Mouse (Mus musculus) olfactory bulb, adult 2 months (tissue): ENCODE data around the gene Usp5. TPM values are rescaled to one million over a fixed set of nuclear protein-coding genes. Genes with fewer than 3 reads are reported as not detected.

ENCODE experiments used
- H3K27ac ChIP-seq: fragments of 200-500 bp; 2 replicates; pipeline ENCODE4 v1.5.1; 2012; ENCODE audit warnings: low read depth, low read length; ENCODE audit not compliant: insufficient read depth
- H3K4me1 ChIP-seq: fragments of 200-500 bp; 2 replicates; pipeline ENCODE4 v1.6.1; 2012; ENCODE audit warnings: low read length; ENCODE audit not compliant: control insufficient read depth, insufficient read depth
- H3K4me3 ChIP-seq: fragments of 200-500 bp; 2 replicates; pipeline ENCODE4 v1.5.1; 2012; ENCODE audit warnings: mild to moderate bottlenecking, low read depth, low read length, moderate library complexity; ENCODE audit not compliant: insufficient read depth
- CTCF ChIP-seq: fragments of 200-500 bp; IDR thresholded peaks from 2 replicates; pipeline ENCODE4 v1.5.1; 2012; ENCODE audit warnings: low read depth, mild to moderate bottlenecking, low read length, moderate library complexity; ENCODE audit not compliant: insufficient read depth
- POLR2A ChIP-seq: fragments of 200-500 bp; IDR thresholded peaks from 2 replicates; pipeline ENCODE4 v1.6.1; 2012; ENCODE audit warnings: mild to moderate bottlenecking, low read depth, low read length, moderate library complexity; ENCODE audit not compliant: insufficient read depth
- WGBS: fragments of 180-500 bp; shearing (Covaris S2); methylation state at CpG from one replicate; pipeline ENCODE4 v1.1.7; 2018; 5-methylcytosine and 5-hydroxymethylcytosine counted together
- polyA plus RNA-seq: library from polyadenylated mRNA; stranded (reverse); fragments of >200 nt; gene quantifications from 2 replicates; pipeline ENCODE4 v1.2.4, GENCODE M21; 2012; ENCODE audit warnings: low replicate concordance; ENCODE audit not compliant: missing spikeins, insufficient read depth, insufficient read length

Gene Usp5
- polyA plus RNA-seq, result 225 TPM in 1 of 2 replicates, not detected in the other

GRCm38 (mm10) chr6:124828868-124829798 is at the start of gene Usp5, which contains the start of gene Cdca3:
TSS of gene Usp5 (minus strand) at chr6:124829484.
TSS of gene Cdca3 (plus strand) at chr6:124829547.
- peaks cover 11% of the 10 kb centered on the region for H3K4me1 ChIP-seq
- peak; percentile 65; the same call in 1 of the 2 replicates for TF ChIP-seq POLR2A
- TF ChIP-seq CTCF, result no peak
- under 1% methylated on average over 55 of the region's 55 CpGs for WGBS
- H3K27ac ChIP-seq, result peak within 1 kb of the TSS; percentile 82
- H3K4me3 ChIP-seq, result peak within 1 kb of the TSS; percentile 68

- Histone ChIP-seq H3K4me3 (no peak overlapping the region), H3K27ac (no peak overlapping the region), H3K4me1 (no peaks in the 10 kb centered on the region)
- TF ChIP-seq CTCF, result no peak
- TF ChIP-seq POLR2A, result no peak
- 50% methylated on average over 3 of the region's 3 CpGs for WGBS
These were observed 45.1 kb upstream of the Usp5 start for GRCm38 (mm10) chr6:124874348-124874747.

GRCm38 (mm10) chr6:124866560-124866959 is 37.3 kb upstream of the Usp5 start:
- peaks cover 22% of the 10 kb centered on the region for H3K4me1 ChIP-seq
- no peak overlapping the region for H3K4me3 ChIP-seq
- TF ChIP-seq POLR2A (no peak), CTCF (no peak)
- no peak overlapping the region for H3K27ac ChIP-seq
- WGBS, result 71% methylated on average over 7 of the region's 7 CpGs

- H3K4me1 ChIP-seq, result peaks cover 29% of the 10 kb centered on the region
- WGBS, result 72% methylated on average over 18 of the region's 18 CpGs
- peak overlapping the region; percentile 85; the same call in 1 of the 2 replicates for H3K27ac ChIP-seq
- no peak overlapping the region for H3K4me3 ChIP-seq
- TF ChIP-seq POLR2A, result no peak
- no peak for TF ChIP-seq CTCF
These were observed 36.6 kb upstream of the Usp5 start for GRCm38 (mm10) chr6:124865766-124866362.

GRCm38 (mm10) chr6:124863658-124864298 is 34.5 kb upstream of the Usp5 start, which contains the start of gene Gpr162:
TSS of gene Gpr162 (minus strand) at chr6:124863983.
- TF ChIP-seq POLR2A, result peak; percentile 33; the same call in 1 of the 2 replicates
- TF ChIP-seq CTCF, result no peak
- peak within 1 kb of the TSS; percentile 99 for H3K27ac ChIP-seq
- peaks cover 46% of the 10 kb centered on the region for H3K4me1 ChIP-seq
- under 1% methylated on average over 43 of the region's 43 CpGs for whole genome bisulfite sequencing
- peak within 1 kb of the TSS; percentile 73 for H3K4me3 ChIP-seq

- no peak for TF ChIP-seq POLR2A
- no peak; the same call in 1 of the 2 replicates for TF ChIP-seq CTCF
- peak overlapping the region; percentile 73 for H3K4me3 ChIP-seq
- peaks cover 51% of the 10 kb centered on the region for H3K4me1 ChIP-seq
- H3K27ac ChIP-seq, result peak overlapping the region; percentile 99
- under 1% methylated on average over 15 of the region's 16 CpGs for WGBS
These were observed 33.9 kb upstream of the Usp5 start for GRCm38 (mm10) chr6:124863125-124863657.

GRCm38 (mm10) chr6:124862406-124863124 is 33.3 kb upstream of the Usp5 start:
- Histone ChIP-seq H3K4me3 (peak overlapping the region; percentile 73), H3K4me1 (peaks cover 55% of the 10 kb centered on the region), H3K27ac (peak overlapping the region; percentile 99)
- 3% methylated on average over 8 of the region's 8 CpGs for WGBS
- no peak for TF ChIP-seq CTCF
- TF ChIP-seq POLR2A, result no peak

- TF ChIP-seq CTCF (no peak), POLR2A (no peak)
- peak overlapping the region; percentile 65 for H3K27ac ChIP-seq
- H3K4me3 ChIP-seq, result peak overlapping the region; percentile 73
- WGBS, result 23% methylated on average over 3 of the region's 3 CpGs
- peaks cover 55% of the 10 kb centered on the region for H3K4me1 ChIP-seq
These were observed 32.5 kb upstream of the Usp5 start for GRCm38 (mm10) chr6:124861802-124862201.
